ENCODE assay signal across 9 mouse cellular contexts in the genomic region with DNA sequence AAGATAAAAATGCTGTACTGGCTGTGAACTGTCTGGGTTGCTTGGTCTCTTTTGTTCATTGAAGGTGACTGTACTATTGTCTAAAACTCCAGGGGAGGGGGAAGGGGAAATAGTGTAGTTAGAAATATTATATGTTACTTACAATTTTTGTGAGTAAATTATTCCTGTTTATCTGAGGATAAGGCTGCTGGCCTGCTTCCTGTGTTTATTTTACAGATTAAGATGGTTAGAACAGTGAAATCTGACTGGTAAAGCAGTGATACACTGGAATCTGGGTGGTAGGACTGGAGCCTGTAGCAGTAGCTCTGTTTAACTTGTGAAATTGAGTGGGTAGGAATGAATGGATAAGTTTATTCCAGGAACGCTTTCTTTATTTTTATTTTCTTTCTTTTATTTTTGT. TPM values are rescaled to one million over a fixed set of nuclear protein-coding genes. Genes with fewer than 3 reads are reported as not detected.
DNase-seq lines count a peak whose midpoint lies in the region; ATAC-seq and TF ChIP-seq lines count a peak whose summit lies in the region.
"Had no signal": no experiment of that assay in that cellular context is flagged by ENCODE, and none has a peak within 500 bp of the region (broad histone marks: within the 10 kb centered on the region; RNA-seq: fewer than 3 reads in every experiment).

No protein-coding gene starts in this region.

- no peak for DNase-seq in heart, adult 9 months (ENCODE audit: low spot score in 2 of 2)
- no peak for DNase-seq in left cerebral cortex, postnatal 4 days
- DNase-seq in urinary bladder, adult 18-20 months (ENCODE audit: low spot score in 2 of 2) = no peak
- DNase-seq: gastrocnemius, postnatal 10 days had no signal

- WGBS in heart, embryonic 15.5 days = 84% methylated on average over 1 of the region's 1 CpGs
- WGBS in hindbrain, embryonic 16.5 days = 93% methylated on average over 1 of the region's 1 CpGs
- 96% methylated on average over 1 of the region's 1 CpGs for WGBS in midbrain, embryonic 12.5 days

- intact Hi-C loops in left cerebral cortex, postnatal 4 days (cut with DNase I) = no loop called here

- no peak for ATAC-seq in heart, embryonic 15.5 days (replicated peaks; ENCODE audit: insufficient number of reproducible peaks, insufficient read depth, low FRiP score, low read depth)
- no peak for ATAC-seq in hindbrain, embryonic 16.5 days
- ATAC-seq in midbrain, embryonic 12.5 days (ENCODE audit: low FRiP score, low read depth) = no peak
- no peak for ATAC-seq in cerebellum, adult (ENCODE audit: insufficient number of reproducible peaks, low FRiP score, low TSS enrichment)

- TF ChIP-seq CTCF in bone marrow macrophage, adult 2 months (IDR thresholded peaks at IDR 0.05; ENCODE audit: low read depth, low read length) = no peak

- no peaks in the 10 kb centered on the region for H3K36me3 ChIP-seq in heart, embryonic 15.5 days
- no peaks in the 10 kb centered on the region for H3K36me3 ChIP-seq in hindbrain, embryonic 16.5 days (ENCODE audit: control insufficient read depth, insufficient read depth, low read length)
- no peaks in the 10 kb centered on the region for H3K36me3 ChIP-seq in midbrain, embryonic 12.5 days

- peak overlapping the region; percentile 68; the same call in 1 of the 2 replicates for H3K9ac ChIP-seq in heart, embryonic 15.5 days
- H3K9ac ChIP-seq in hindbrain, embryonic 16.5 days (ENCODE audit: low read depth, low read length) = no peak overlapping the region
- no peak overlapping the region; the same call in 1 of the 2 replicates for H3K9ac ChIP-seq in midbrain, embryonic 12.5 days (replicated peaks)

- peak overlapping the region; percentile 66 for H3K4me2 ChIP-seq in heart, embryonic 15.5 days
- H3K4me2 ChIP-seq in hindbrain, embryonic 16.5 days (ENCODE audit: low read length) = peak overlapping the region; percentile 81
- H3K4me2 ChIP-seq in midbrain, embryonic 12.5 days (replicated peaks) = peak overlapping the region; percentile 70

- H3K27me3 ChIP-seq in heart, embryonic 15.5 days = no peaks in the 10 kb centered on the region
- no peaks in the 10 kb centered on the region for H3K27me3 ChIP-seq in hindbrain, embryonic 16.5 days (replicated peaks; ENCODE audit: control insufficient read depth, insufficient read depth, low read length)
- no peaks in the 10 kb centered on the region for H3K27me3 ChIP-seq in midbrain, embryonic 12.5 days

- peaks cover 17% of the 10 kb centered on the region for H3K4me1 ChIP-seq in heart, embryonic 15.5 days (replicated peaks)
- H3K4me1 ChIP-seq in bone marrow macrophage, adult 2 months (ENCODE audit: control insufficient read depth, insufficient read depth, low read length) = peaks cover 18% of the 10 kb centered on the region
- H3K4me1 ChIP-seq in hindbrain, embryonic 16.5 days (ENCODE audit: control insufficient read depth, insufficient read depth, low read depth, low read length) = peaks cover 18% of the 10 kb centered on the region
- H3K4me1 ChIP-seq in midbrain, embryonic 12.5 days = peaks cover 22% of the 10 kb centered on the region

- 0 out of 2 replicates have a peak overlapping the region, but pooled peaks have one; percentile 17 for H3K27ac ChIP-seq in heart, embryonic 15.5 days
- no peak overlapping the region for H3K27ac ChIP-seq in bone marrow macrophage, adult 2 months (ENCODE audit: insufficient read depth, low read depth, low read length)
- H3K27ac ChIP-seq in hindbrain, embryonic 16.5 days (ENCODE audit: low read depth, low read length) = no peak overlapping the region
- H3K27ac ChIP-seq in midbrain, embryonic 12.5 days (replicated peaks) = no peak overlapping the region

- no peaks in the 10 kb centered on the region for H3K9me3 ChIP-seq in heart, embryonic 15.5 days (replicated peaks)
- no peaks in the 10 kb centered on the region for H3K9me3 ChIP-seq in hindbrain, embryonic 16.5 days (ENCODE audit: control insufficient read depth, low read length)
- no peaks in the 10 kb centered on the region for H3K9me3 ChIP-seq in midbrain, embryonic 12.5 days

- H3K4me3 ChIP-seq in heart, embryonic 15.5 days = peak overlapping the region; percentile 70
- H3K4me3 ChIP-seq in bone marrow macrophage, adult 2 months (ENCODE audit: insufficient read depth, low read length) = peak overlapping the region; percentile 77; the same call in 1 of the 2 replicates
- peak overlapping the region; percentile 73 for H3K4me3 ChIP-seq in hindbrain, embryonic 16.5 days (ENCODE audit: low read length)
- H3K4me3 ChIP-seq in midbrain, embryonic 12.5 days = peak overlapping the region; percentile 81

- TF ChIP-seq POLR2A in bone marrow macrophage, adult 2 months (IDR thresholded peaks at IDR 0.05; ENCODE audit: borderline replicate concordance, low read depth, low read length) = no peak

RNA-seq across cellular contexts. Expression of gene Slc31a1, which starts 1.5 kb away (rescaled TPM):
- 34.9 and 41.0 TPM in 2 replicates for polyA plus RNA-seq in heart, embryonic 15.5 days (2015; fragmentation: Nextera tagmentation; extraction: Ambion mirVana)
- polyA plus RNA-seq in bone marrow macrophage, adult 2 months (2012; ENCODE audit: insufficient read depth, insufficient read length, missing spikeins) = 64.1 and 71.0 TPM in 2 replicates
- 50.0 and 51.1 TPM in 2 replicates for polyA plus RNA-seq in hindbrain, embryonic 16.5 days (2015; fragmentation: Nextera tagmentation; extraction: Ambion mirVana)
- 48.1 and 48.6 TPM in 2 replicates for polyA plus RNA-seq in midbrain, embryonic 12.5 days (2016; fragmentation: Nextera tagmentation; extraction: Ambion mirVana)
- 10 to 100 TPM; 26.7 to 28.7 TPM for total RNA-seq in left cerebral cortex, postnatal 4 days (2021)

RNA-seq across cellular contexts. Expression of gene Fkbp15, which starts 1.6 kb away (rescaled TPM):
- 15.2 and 19.6 TPM in 2 replicates for polyA plus RNA-seq in heart, embryonic 15.5 days (2015; fragmentation: Nextera tagmentation; extraction: Ambion mirVana)
- polyA plus RNA-seq in bone marrow macrophage, adult 2 months (2012; ENCODE audit: insufficient read depth, insufficient read length, missing spikeins) = 92.2 and 95.1 TPM in 2 replicates
- 22.9 and 24.6 TPM in 2 replicates for polyA plus RNA-seq in hindbrain, embryonic 16.5 days (2015; fragmentation: Nextera tagmentation; extraction: Ambion mirVana)
- polyA plus RNA-seq in midbrain, embryonic 12.5 days (2016; fragmentation: Nextera tagmentation; extraction: Ambion mirVana) = 24.5 and 27.5 TPM in 2 replicates
- 10 to 100 TPM; 36.3 to 38.4 TPM for total RNA-seq in left cerebral cortex, postnatal 4 days (2021)

RNA-seq across cellular contexts. Expression of gene Cdc26, which starts 46.4 kb away (rescaled TPM):
- 79.3 and 82.0 TPM in 2 replicates for polyA plus RNA-seq in heart, embryonic 15.5 days (2015; fragmentation: Nextera tagmentation; extraction: Ambion mirVana)
- polyA plus RNA-seq in bone marrow macrophage, adult 2 months (2012; ENCODE audit: insufficient read depth, insufficient read length, missing spikeins) = 54.8 and 71.2 TPM in 2 replicates
- polyA plus RNA-seq in hindbrain, embryonic 16.5 days (2015; fragmentation: Nextera tagmentation; extraction: Ambion mirVana) = 71.0 and 72.2 TPM in 2 replicates
- polyA plus RNA-seq in midbrain, embryonic 12.5 days (2016; fragmentation: Nextera tagmentation; extraction: Ambion mirVana) = 146 and 157 TPM in 2 replicates
- total RNA-seq in left cerebral cortex, postnatal 4 days (2021) = 10 to 100 TPM; 65.6 to 66.9 TPM

RNA-seq across cellular contexts. Expression of gene Prpf4, which starts 46.6 kb away (rescaled TPM):
- 11.5 and 13.4 TPM in 2 replicates for polyA plus RNA-seq in heart, embryonic 15.5 days (2015; fragmentation: Nextera tagmentation; extraction: Ambion mirVana)
- polyA plus RNA-seq in bone marrow macrophage, adult 2 months (2012; ENCODE audit: insufficient read depth, insufficient read length, missing spikeins) = 10.1 and 10.9 TPM in 2 replicates
- polyA plus RNA-seq in hindbrain, embryonic 16.5 days (2015; fragmentation: Nextera tagmentation; extraction: Ambion mirVana) = 12.4 and 15.8 TPM in 2 replicates
- 25.3 and 26.4 TPM in 2 replicates for polyA plus RNA-seq in midbrain, embryonic 12.5 days (2016; fragmentation: Nextera tagmentation; extraction: Ambion mirVana)
- total RNA-seq in left cerebral cortex, postnatal 4 days (2021) = 10 to 100 TPM; 14.6 to 15.4 TPM
